Mouse (Mus musculus): Measurements from ENCODE around the gene Gm6993. TPM values are rescaled to one million over a fixed set of nuclear protein-coding genes. Genes with fewer than 3 reads are reported as not detected.

Gene Gm6993
- polyA plus RNA-seq, 1 experiment, result not detected

GRCm38 (mm10) chr12:31236861-31237595 lies 3.5 kb upstream of the Gm6993 start:
- Histone ChIP-seq H3K4me1 (no peaks in the 10 kb centered on the region), H3K9me3 (peaks cover 3% of the 10 kb centered on the region; the same call in 1 of the 2 replicates), H3K27me3 (replicated peaks) (no peaks in the 10 kb centered on the region), H3K36me3 (replicated peaks; ENCODE audit: low read length) (no peaks in the 10 kb centered on the region), H3K4me3 (replicated peaks) (no peak overlapping the region)
- TF ChIP-seq GATA1 (IDR thresholded peaks at IDR 0.05; ENCODE audit: borderline replicate concordance, low read length), result no peak
- no peak for TF ChIP-seq FLI1 (IDR thresholded peaks at IDR 0.05; ENCODE audit: low read length)

- Histone ChIP-seq H3K9me3 (peaks cover 3% of the 10 kb centered on the region), H3K4me1 (no peaks in the 10 kb centered on the region), H3K27me3 (replicated peaks) (no peaks in the 10 kb centered on the region), H3K36me3 (replicated peaks; ENCODE audit: low read length) (no peaks in the 10 kb centered on the region), H3K4me3 (replicated peaks) (no peak overlapping the region)
- TF ChIP-seq FLI1 (IDR thresholded peaks at IDR 0.05; ENCODE audit: low read length) (no peak), GATA1 (IDR thresholded peaks at IDR 0.05; ENCODE audit: borderline replicate concordance, low read length) (no peak)
Observed at GRCm38 (mm10) chr12:31239031-31239583, 1.5 kb upstream of the Gm6993 start.

DNA sequence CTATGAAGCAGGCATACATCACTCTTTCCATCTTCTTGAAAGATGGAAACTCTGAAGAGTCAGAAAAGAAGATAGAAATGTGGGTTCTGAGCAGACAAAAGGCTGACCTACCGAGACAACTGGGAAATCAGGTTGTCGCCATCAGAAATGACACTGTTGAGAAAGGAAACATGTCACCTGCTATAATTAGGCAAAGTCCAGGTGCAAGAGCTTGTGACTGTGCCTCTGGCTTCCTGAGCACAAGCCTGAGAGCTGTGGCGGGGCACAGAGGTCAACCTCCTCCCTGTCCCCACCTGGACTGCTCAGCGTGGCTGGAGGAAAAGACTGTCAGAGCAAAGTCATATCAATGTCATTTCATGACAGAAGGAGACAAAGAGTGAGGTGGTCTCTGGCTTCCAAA lies 772 bp upstream of the Gm6993 start:
- Histone ChIP-seq H3K36me3 (replicated peaks; ENCODE audit: low read length) (no peaks in the 10 kb centered on the region), H3K4me1 (no peaks in the 10 kb centered on the region), H3K27me3 (replicated peaks) (no peaks in the 10 kb centered on the region), H3K4me3 (replicated peaks) (no peak overlapping the region), H3K9me3 (no peaks in the 10 kb centered on the region; the same call in 1 of the 2 replicates)
- no peak for TF ChIP-seq FLI1 (IDR thresholded peaks at IDR 0.05; ENCODE audit: low read length)
- TF ChIP-seq GATA1 (IDR thresholded peaks at IDR 0.05; ENCODE audit: borderline replicate concordance, low read length), result no peak

GRCm38 (mm10) chr12:31241595-31242342 lies 1.2 kb downstream of the Gm6993 start:
- H3K4me3 ChIP-seq (replicated peaks), result no peak overlapping the region
- no peaks in the 10 kb centered on the region for H3K27me3 ChIP-seq (replicated peaks)
- H3K9me3 ChIP-seq, result no peaks in the 10 kb centered on the region; the same call in 1 of the 2 replicates
- no peaks in the 10 kb centered on the region for H3K36me3 ChIP-seq (replicated peaks; ENCODE audit: low read length)
- TF ChIP-seq GATA1 (IDR thresholded peaks at IDR 0.05; ENCODE audit: borderline replicate concordance, low read length), result no peak
- TF ChIP-seq FLI1 (IDR thresholded peaks at IDR 0.05; ENCODE audit: low read length), result no peak
- no peaks in the 10 kb centered on the region for H3K4me1 ChIP-seq

DNA sequence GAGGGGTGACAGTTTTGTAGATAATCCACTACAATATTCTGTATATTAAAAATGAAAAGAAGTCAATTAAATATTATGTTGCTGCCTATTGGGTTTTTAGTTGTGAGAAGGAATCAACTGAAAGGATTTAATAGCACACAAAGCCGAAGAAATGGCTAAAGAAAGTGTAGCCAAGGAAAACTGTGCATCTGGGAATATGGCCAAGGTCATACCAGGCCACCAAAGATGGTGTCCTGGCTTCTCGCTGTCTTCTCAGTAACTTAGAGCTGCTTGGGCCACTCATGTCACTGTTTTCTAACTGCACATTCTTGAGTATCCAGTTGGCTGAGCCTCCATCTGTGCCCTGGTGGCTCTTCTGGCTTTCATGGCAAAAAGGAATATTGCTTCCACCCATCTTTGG lies 3.4 kb downstream of the Gm6993 start:
- H3K27me3 ChIP-seq (replicated peaks), result no peaks in the 10 kb centered on the region
- H3K4me1 ChIP-seq, result no peaks in the 10 kb centered on the region
- no peak for TF ChIP-seq FLI1 (IDR thresholded peaks at IDR 0.05; ENCODE audit: low read length)
- no peak for TF ChIP-seq GATA1 (IDR thresholded peaks at IDR 0.05; ENCODE audit: borderline replicate concordance, low read length)
- no peaks in the 10 kb centered on the region for H3K36me3 ChIP-seq (replicated peaks; ENCODE audit: low read length)
- H3K9me3 ChIP-seq, result no peaks in the 10 kb centered on the region; the same call in 1 of the 2 replicates
- no peak overlapping the region for H3K4me3 ChIP-seq (replicated peaks)

DNA sequence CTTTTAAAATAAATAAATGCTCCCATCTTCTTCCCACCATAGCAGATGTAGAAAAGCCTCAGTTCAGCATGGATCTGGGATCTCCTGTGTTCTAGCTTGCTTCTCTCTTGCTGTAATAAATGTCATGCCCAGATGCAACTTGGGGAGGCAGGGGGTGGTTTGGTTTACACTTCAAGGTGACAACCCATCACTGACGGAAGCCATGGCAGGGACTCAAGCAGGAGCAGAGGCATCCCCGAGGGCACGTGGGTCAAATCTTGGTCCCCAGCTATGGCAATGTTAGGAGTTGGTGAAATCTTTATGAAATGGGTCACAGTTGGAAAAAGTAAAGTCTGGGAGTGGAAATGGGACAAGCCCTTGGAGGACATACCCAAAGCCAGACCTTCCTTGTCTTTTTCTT lies 4.1 kb downstream of the Gm6993 start:
- Histone ChIP-seq H3K27me3 (replicated peaks) (no peaks in the 10 kb centered on the region), H3K36me3 (replicated peaks; ENCODE audit: low read length) (no peaks in the 10 kb centered on the region), H3K4me3 (replicated peaks) (no peak overlapping the region), H3K9me3 (no peaks in the 10 kb centered on the region; the same call in 1 of the 2 replicates), H3K4me1 (no peaks in the 10 kb centered on the region)
- TF ChIP-seq FLI1 (IDR thresholded peaks at IDR 0.05; ENCODE audit: low read length) (no peak), GATA1 (IDR thresholded peaks at IDR 0.05; ENCODE audit: borderline replicate concordance, low read length) (no peak)

- H3K9me3 ChIP-seq, result no peaks in the 10 kb centered on the region; the same call in 1 of the 2 replicates
- H3K27me3 ChIP-seq (replicated peaks), result no peaks in the 10 kb centered on the region
- no peaks in the 10 kb centered on the region for H3K36me3 ChIP-seq (replicated peaks; ENCODE audit: low read length)
- H3K4me3 ChIP-seq (replicated peaks), result no peak overlapping the region
- H3K4me1 ChIP-seq, result no peaks in the 10 kb centered on the region
- no peak for TF ChIP-seq FLI1 (IDR thresholded peaks at IDR 0.05; ENCODE audit: low read length)
- TF ChIP-seq GATA1 (IDR thresholded peaks at IDR 0.05; ENCODE audit: borderline replicate concordance, low read length), result no peak
Observed at GRCm38 (mm10) chr12:31246153-31246552, 5.6 kb downstream of the Gm6993 start.

GRCm38 (mm10) chr12:31246615-31247014 lies 6.0 kb downstream of the Gm6993 start:
- TF ChIP-seq FLI1 (IDR thresholded peaks at IDR 0.05; ENCODE audit: low read length) (no peak), GATA1 (IDR thresholded peaks at IDR 0.05; ENCODE audit: borderline replicate concordance, low read length) (no peak)
- Histone ChIP-seq H3K36me3 (replicated peaks; ENCODE audit: low read length) (no peaks in the 10 kb centered on the region), H3K4me3 (replicated peaks) (no peak overlapping the region), H3K9me3 (no peaks in the 10 kb centered on the region; the same call in 1 of the 2 replicates), H3K27me3 (replicated peaks) (no peaks in the 10 kb centered on the region), H3K4me1 (no peaks in the 10 kb centered on the region)

DNA sequence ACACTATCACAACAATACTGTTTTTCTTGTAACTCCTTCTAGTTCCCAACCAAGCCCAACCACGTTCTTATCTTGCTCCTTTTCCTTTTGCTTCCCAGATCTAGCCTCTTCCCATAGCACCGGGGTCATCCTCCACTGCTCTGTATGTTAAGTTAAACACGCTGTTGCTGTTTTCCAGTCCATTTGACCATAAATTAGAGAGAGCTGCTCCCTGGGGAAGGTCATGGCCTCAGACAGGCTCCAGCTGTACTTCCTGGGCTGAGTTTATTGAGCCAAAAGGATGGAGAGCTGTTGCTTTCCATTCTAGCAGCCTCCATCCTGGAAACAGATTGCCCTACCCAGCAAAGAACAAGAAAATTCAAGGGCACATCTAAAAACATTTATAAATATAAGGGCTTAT lies 7.6 kb downstream of the Gm6993 start:
- Histone ChIP-seq H3K4me3 (replicated peaks) (no peak overlapping the region), H3K9me3 (no peaks in the 10 kb centered on the region), H3K36me3 (replicated peaks; ENCODE audit: low read length) (no peaks in the 10 kb centered on the region), H3K27me3 (replicated peaks) (no peaks in the 10 kb centered on the region), H3K4me1 (no peaks in the 10 kb centered on the region)
- TF ChIP-seq GATA1 (IDR thresholded peaks at IDR 0.05; ENCODE audit: borderline replicate concordance, low read length), result no peak
- TF ChIP-seq FLI1 (IDR thresholded peaks at IDR 0.05; ENCODE audit: low read length), result no peak

DNA sequence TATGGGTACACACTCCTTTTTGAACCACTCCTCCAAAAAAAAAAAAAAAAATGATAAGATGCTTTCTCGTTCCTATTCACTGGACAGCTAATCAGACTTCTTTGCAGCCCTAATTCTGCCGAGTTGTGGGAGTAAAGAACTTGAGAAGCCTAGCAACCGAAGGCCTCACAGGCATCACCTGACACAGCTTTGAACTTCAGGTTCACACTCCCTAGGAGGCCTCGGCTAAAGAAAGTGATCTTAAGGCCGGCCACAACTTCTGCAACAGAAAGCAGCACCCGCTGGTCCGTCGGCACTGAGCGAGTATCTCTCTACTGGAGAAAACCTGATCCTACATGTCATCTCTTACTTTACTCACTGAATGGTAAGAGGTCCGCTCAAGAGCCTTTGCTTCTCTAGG lies 8.1 kb downstream of the Gm6993 start:
- H3K4me3 ChIP-seq (replicated peaks), result no peak overlapping the region
- H3K9me3 ChIP-seq, result no peaks in the 10 kb centered on the region
- H3K27me3 ChIP-seq (replicated peaks), result no peaks in the 10 kb centered on the region
- no peaks in the 10 kb centered on the region for H3K36me3 ChIP-seq (replicated peaks; ENCODE audit: low read length)
- TF ChIP-seq FLI1 (IDR thresholded peaks at IDR 0.05; ENCODE audit: low read length) (no peak), GATA1 (IDR thresholded peaks at IDR 0.05; ENCODE audit: borderline replicate concordance, low read length) (no peak)
- no peaks in the 10 kb centered on the region for H3K4me1 ChIP-seq

Measured in megakaryocyte, embryonic 14.5 days (primary cell).